Mouse (Mus musculus): ENCODE measurements around the gene Tbkbp1. TPM values are rescaled to one million over a fixed set of nuclear protein-coding genes. Genes with fewer than 3 reads are reported as not detected.

The Tbkbp1 gene
- polyA plus RNA-seq, 1 experiment: 62.2 TPM

Other genes with a start within 250 kb of the Tbkbp1 start
- gene Cdk5rap3, start 235.0 kb downstream of the Tbkbp1 start, polyA plus RNA-seq (2012; rRNA removed): 37.8 and 45.8 TPM in 2 replicates
- not detected in 2 replicates for gene Prr15l, start 223.4 kb downstream of the Tbkbp1 start, polyA plus RNA-seq (2012; rRNA removed)
- gene Pnpo, start 207.5 kb downstream of the Tbkbp1 start, polyA plus RNA-seq (2012; rRNA removed): 34.9 and 35.9 TPM in 2 replicates
- gene Sp2, start 168.5 kb downstream of the Tbkbp1 start, polyA plus RNA-seq (2012; rRNA removed): 11.5 and 12.1 TPM in 2 replicates
- 0.50 and 0.62 TPM in 2 replicates for gene Sp6, start 138.1 kb downstream of the Tbkbp1 start, polyA plus RNA-seq (2012; rRNA removed)
- gene Scrn2, start 121.6 kb downstream of the Tbkbp1 start, polyA plus RNA-seq (2012; rRNA removed): 6.1 and 6.3 TPM in 2 replicates
- 0.82 TPM in 2 replicates for gene Lrrc46, start 110.1 kb downstream of the Tbkbp1 start, polyA plus RNA-seq (2012; rRNA removed)
- gene Mrpl10, start 109.9 kb downstream of the Tbkbp1 start, polyA plus RNA-seq (2012; rRNA removed): 60.2 and 66.3 TPM in 2 replicates
- gene Osbpl7, start 100.9 kb downstream of the Tbkbp1 start, polyA plus RNA-seq (2012; rRNA removed): 11.2 and 14.0 TPM in 2 replicates
- 9.7 and 10.1 TPM in 2 replicates for gene Tbx21, start 36.2 kb downstream of the Tbkbp1 start, polyA plus RNA-seq (2012; rRNA removed)
- gene Kpnb1, start 36.4 kb upstream of the Tbkbp1 start, polyA plus RNA-seq (2012; rRNA removed): 76.4 and 80.7 TPM in 2 replicates
- 82.1 and 103 TPM in 2 replicates for gene Npepps, start 129.1 kb upstream of the Tbkbp1 start, polyA plus RNA-seq (2012; rRNA removed)
- 28.9 TPM in 2 replicates for gene Mrpl45, start 164.2 kb upstream of the Tbkbp1 start, polyA plus RNA-seq (2012; rRNA removed)
- 0.40 and 0.66 TPM in 2 replicates for gene Gpr179, start 200.6 kb upstream of the Tbkbp1 start, polyA plus RNA-seq (2012; rRNA removed)
- 43.3 and 44.9 TPM in 2 replicates for gene Socs7, start 211.1 kb upstream of the Tbkbp1 start, polyA plus RNA-seq (2012; rRNA removed)